Mouse (Mus musculus) heart, embryonic 10.5 days (tissue): ENCODE measurements around the gene Wipi2. TPM values are rescaled to one million over a fixed set of nuclear protein-coding genes. Genes with fewer than 3 reads are reported as not detected.

ENCODE experiments used
- DNase-seq: peaks from one replicate; pipeline ENCODE4 v3.0.0-alpha.2; 2017; ENCODE audit warnings: low spot score
- H3K27ac ChIP-seq: fragments of 300-500 bp; sonication (generic); 2 replicates; pipeline ENCODE4 v1.5.1; 2016; ENCODE audit warnings: mild to moderate bottlenecking
- H3K27me3 ChIP-seq: fragments of 300-500 bp; sonication (generic); 2 replicates; pipeline ENCODE4 v1.6.1; 2016; ENCODE audit warnings: mild to moderate bottlenecking; ENCODE audit not compliant: poor library complexity, insufficient read depth, severe bottlenecking
- H3K36me3 ChIP-seq: fragments of 300-500 bp; sonication (generic); 2 replicates; pipeline ENCODE4 v1.6.1; 2016; ENCODE audit warnings: mild to moderate bottlenecking, moderate library complexity
- H3K4me1 ChIP-seq: fragments of 300-500 bp; sonication (generic); 2 replicates; pipeline ENCODE4 v1.6.1; 2016; ENCODE audit warnings: mild to moderate bottlenecking
- H3K4me3 ChIP-seq: fragments of 300-500 bp; sonication (generic); 2 replicates; pipeline ENCODE4 v1.5.1; 2016; ENCODE audit warnings: mild to moderate bottlenecking, moderate library complexity
- H3K9me3 ChIP-seq: fragments of 300-500 bp; sonication (generic); 2 replicates; pipeline ENCODE4 v1.6.1; 2016; ENCODE audit warnings: mild to moderate bottlenecking, moderate library complexity
- WGBS: fragments of 180-500 bp; shearing (Covaris S2); methylation state at CpG from one replicate; pipeline ENCODE4 v1.1.7; 2016; 5-methylcytosine and 5-hydroxymethylcytosine counted together
- polyA plus RNA-seq: library from polyadenylated mRNA; unstranded; fragments of >200 nt; fragmentation: Nextera tagmentation; extraction: Ambion mirVana; gene quantifications from 2 replicates; pipeline ENCODE4 v1.2.1, GENCODE M21; 2016

Gene Wipi2
- polyA plus RNA-seq, 1 experiment from 2014 or later, result 47.6 TPM

DNA sequence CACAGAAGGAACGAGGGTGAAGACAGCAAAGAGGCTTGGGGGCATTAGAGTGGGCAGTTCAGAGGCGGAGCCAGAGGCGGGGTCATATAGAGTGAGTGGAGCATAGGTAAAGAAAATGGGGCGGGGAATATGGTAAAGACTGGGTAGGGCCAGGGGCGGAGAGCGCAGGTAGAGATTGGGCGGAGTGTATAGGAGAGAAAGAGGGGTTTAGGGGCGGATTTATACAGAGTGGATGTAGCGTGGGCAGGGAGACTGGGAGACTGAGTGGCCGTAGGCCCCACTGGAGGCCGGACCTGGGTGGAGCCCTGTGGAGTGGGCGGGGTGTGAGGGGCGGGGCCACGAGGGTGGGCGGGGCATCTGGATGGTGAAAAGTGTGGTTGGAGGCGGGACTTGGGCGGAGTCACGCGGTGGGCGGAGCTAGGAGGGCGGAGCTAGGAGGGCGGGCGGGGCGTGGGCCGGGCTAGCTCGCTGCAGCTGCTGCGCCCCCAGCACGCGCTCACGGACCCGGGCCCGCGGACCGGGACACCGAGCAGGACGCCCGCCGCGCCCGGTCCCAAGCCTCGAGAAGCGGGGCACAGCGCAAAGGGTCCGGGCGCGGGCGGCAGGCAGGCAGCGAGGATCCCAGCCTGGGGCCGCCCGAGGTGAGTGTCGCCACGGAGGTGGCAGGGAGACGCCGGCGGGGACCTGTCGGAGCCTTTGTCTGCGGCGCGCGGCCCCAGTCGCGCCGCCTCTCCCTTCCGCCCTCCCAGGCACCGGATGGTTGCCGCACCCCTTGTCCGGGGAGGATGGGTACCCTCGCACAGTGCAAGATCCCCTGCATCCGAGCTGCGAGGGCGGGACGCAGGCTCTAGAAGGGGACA lies 74.4 kb downstream of the Wipi2 start:
- Histone ChIP-seq H3K4me3 (peak overlapping the region; percentile 74), H3K27ac (peak overlapping the region; percentile 80), H3K27me3 (peaks cover 64% of the 10 kb centered on the region), H3K36me3 (no peaks in the 10 kb centered on the region), H3K9me3 (no peaks in the 10 kb centered on the region), H3K4me1 (peaks cover 20% of the 10 kb centered on the region)
- peak; percentile 87 for DNase-seq
- under 1% methylated on average over 70 of the region's 72 CpGs for WGBS

DNA sequence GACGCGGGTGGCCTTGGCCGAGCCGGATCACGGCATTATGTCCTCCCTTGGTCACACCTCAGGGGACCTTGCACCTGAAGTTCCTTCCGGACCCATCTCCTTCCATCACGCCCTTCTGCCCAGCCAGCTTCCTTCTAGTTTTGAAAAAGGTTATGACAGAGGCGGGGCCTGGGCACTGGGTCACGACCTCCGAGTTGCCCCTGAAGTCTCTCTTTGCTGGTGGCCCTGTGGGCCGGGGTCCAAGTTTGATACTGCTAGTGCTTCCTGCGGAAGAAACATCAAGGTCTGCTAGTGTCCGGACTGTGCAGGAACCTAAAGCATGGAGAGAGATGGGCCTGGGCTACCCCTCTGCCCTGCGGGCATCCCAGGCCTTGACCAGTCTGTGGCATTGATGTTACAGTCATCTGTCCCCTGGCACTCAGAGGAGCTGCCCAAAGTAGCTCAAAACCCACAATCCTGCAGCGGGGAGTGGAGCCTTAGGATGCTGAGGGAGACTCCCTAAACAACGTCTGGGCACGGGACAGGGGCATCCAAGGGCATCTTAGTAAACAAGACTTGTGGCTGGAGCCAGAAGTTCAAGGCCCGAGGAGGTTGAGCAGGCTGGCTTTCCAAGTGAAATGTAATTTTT lies 75.1 kb downstream of the Wipi2 start:
- peaks cover 64% of the 10 kb centered on the region for H3K27me3 ChIP-seq
- peak overlapping the region; percentile 74 for H3K4me3 ChIP-seq
- no peak for DNase-seq
- H3K36me3 ChIP-seq, result no peaks in the 10 kb centered on the region
- H3K4me1 ChIP-seq, result peaks cover 20% of the 10 kb centered on the region
- WGBS, result 26% methylated on average over 18 of the region's 18 CpGs
- H3K27ac ChIP-seq, result peak overlapping the region; percentile 80
- no peaks in the 10 kb centered on the region for H3K9me3 ChIP-seq

DNA sequence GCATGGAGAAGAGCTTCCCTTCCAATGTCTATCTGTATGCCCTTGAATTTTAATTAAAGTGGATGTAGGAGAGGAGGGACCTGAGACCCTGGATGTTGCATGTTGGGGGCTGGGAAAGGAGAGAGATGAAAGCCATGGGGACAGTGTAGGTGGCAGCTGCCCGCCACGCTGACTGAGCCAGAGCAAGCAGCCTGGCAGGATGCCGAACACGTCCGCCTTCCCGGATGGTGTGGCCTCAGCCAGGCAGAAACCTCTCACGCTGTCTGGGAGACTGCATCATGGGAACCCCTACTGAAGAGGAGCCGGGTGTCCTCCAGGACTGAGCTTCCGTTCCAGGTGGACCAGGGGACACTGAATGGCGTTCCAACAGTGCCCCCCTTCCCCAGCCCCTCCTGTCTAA lies 76.1 kb downstream of the Wipi2 start:
- no peak overlapping the region for H3K4me3 ChIP-seq
- no peaks in the 10 kb centered on the region for H3K9me3 ChIP-seq
- WGBS, result 78% methylated on average over 10 of the region's 10 CpGs
- peaks cover 60% of the 10 kb centered on the region for H3K27me3 ChIP-seq
- no peak for DNase-seq
- H3K27ac ChIP-seq, result no peak overlapping the region
- no peaks in the 10 kb centered on the region for H3K36me3 ChIP-seq
- peaks cover 20% of the 10 kb centered on the region for H3K4me1 ChIP-seq

DNA sequence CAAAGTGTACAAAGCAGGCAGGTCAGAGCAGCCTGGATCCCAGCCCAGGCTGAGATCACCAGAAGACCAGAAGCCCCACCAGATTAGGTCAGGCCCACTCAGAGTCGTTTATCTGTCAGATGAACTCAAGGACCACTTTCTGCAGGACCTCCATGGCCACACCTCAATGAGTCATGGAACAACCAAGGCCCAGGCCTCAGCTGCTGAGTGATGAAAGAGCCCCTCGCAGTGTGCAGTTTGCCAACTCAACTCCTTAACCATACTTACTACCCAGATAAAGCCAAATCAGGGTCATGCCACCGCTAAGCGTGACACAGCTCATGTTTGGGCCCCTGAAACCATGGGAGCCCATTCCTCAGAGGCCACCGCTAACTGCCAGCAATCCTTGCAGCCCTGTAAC lies 80.2 kb downstream of the Wipi2 start:
- Histone ChIP-seq H3K36me3 (no peaks in the 10 kb centered on the region), H3K27ac (no peak overlapping the region), H3K4me3 (no peak overlapping the region), H3K4me1 (peaks cover 3% of the 10 kb centered on the region), H3K9me3 (peaks cover 5% of the 10 kb centered on the region; the same call in 1 of the 2 replicates), H3K27me3 (peaks cover 22% of the 10 kb centered on the region)
- DNase-seq, result no peak
- WGBS, result 73% methylated on average over 5 of the region's 5 CpGs

DNA sequence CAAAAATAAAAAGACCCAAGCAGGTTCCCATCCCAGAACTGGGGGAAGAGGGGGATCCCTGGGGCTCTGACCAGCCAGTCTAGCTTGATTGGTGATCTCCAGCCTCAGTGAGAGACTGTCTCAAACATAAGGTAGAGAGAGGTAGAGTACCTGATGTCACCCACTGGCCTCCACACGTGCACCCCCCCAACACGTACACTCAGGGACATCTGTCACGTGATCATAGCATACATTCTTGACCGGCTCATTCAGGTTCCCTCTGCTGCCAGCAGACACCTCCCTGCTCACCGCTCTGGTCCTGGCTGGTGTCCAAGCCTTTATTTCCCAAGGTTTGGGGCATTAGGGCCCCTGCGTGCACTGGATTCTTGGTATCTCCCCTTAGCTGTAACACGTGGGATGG lies 81.9 kb downstream of the Wipi2 start:
- Histone ChIP-seq H3K36me3 (no peaks in the 10 kb centered on the region), H3K27ac (no peak overlapping the region), H3K27me3 (peaks cover 4% of the 10 kb centered on the region; the same call in 1 of the 2 replicates), H3K4me3 (no peak overlapping the region), H3K4me1 (no peaks in the 10 kb centered on the region), H3K9me3 (peaks cover 5% of the 10 kb centered on the region; the same call in 1 of the 2 replicates)
- no peak for DNase-seq
- WGBS, result 81% methylated on average over 7 of the region's 7 CpGs

DNA sequence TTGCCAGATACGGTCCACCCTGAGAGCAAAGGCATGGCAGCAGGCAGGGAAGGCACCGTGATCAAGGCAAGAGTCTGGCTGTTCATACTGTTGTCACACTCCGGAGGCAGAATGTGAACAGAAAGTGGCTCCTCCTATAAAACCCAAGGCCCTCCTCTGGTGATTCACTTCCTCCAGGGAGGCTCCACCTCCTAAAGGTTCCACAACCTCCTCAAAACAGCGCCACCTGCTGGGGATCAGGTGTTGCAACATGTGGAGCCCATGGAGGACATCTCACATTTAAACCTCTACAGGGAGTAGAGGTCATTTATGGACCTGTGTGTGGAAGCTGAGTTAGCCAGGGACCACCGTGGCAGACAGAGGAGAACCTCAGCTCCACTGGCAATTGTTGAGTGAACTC lies 84.9 kb downstream of the Wipi2 start:
- H3K27ac ChIP-seq, result no peak overlapping the region
- no peak for DNase-seq
- H3K36me3 ChIP-seq, result no peaks in the 10 kb centered on the region
- H3K4me3 ChIP-seq, result no peak overlapping the region
- peaks cover 9% of the 10 kb centered on the region; the same call in 1 of the 2 replicates for H3K27me3 ChIP-seq
- peaks cover 5% of the 10 kb centered on the region; the same call in 1 of the 2 replicates for H3K9me3 ChIP-seq
- 82% methylated on average over 5 of the region's 5 CpGs for WGBS
- 0 out of 2 replicates have a peak, but pooled peaks cover 7% of the 10 kb centered on the region for H3K4me1 ChIP-seq

DNA sequence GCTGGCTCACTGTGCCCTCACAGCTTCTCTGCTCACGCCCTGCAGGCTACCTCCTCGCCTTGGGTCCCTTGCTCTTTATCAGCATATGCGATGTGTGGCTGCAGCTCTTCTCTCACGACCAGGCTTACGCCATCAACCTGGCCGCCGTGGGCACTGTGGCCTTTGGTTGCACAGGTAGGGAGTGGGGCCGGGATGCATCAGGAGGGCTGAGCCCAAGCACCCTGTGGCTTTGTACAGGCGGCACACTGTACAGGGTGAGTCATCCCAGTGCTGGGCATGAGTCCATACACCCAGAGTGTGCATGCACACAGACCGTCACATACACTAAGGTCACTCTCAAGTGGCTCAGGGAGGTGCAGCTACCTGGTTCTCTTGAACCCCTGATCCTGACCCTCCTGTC lies 86.5 kb downstream of the Wipi2 start:
- Histone ChIP-seq H3K27ac (no peak overlapping the region), H3K9me3 (peaks cover 5% of the 10 kb centered on the region; the same call in 1 of the 2 replicates), H3K4me3 (no peak overlapping the region), H3K4me1 (peaks cover 17% of the 10 kb centered on the region), H3K27me3 (peaks cover 12% of the 10 kb centered on the region; the same call in 1 of the 2 replicates), H3K36me3 (no peaks in the 10 kb centered on the region)
- no peak for DNase-seq
- 79% methylated on average over 10 of the region's 10 CpGs for WGBS

DNA sequence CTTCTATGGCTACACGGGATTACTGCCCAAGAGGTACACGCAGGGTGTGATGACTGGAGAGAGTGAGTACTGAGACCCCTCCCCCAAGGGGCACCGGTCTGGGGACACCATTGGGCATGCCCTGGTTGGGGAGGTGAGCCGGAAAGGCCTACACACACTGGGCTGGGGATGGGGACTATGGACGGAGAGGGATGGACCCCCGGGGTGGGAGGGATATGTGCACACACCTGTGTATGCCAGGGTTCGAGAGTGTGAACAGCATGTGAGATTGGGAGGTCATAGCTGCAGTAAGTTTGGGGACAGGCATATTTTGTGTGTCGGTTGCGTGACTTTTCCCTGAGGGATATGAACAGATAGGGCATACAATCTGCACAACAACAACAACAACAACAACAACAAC lies 87.6 kb downstream of the Wipi2 start:
- Histone ChIP-seq H3K4me3 (no peak overlapping the region), H3K9me3 (peaks cover 5% of the 10 kb centered on the region; the same call in 1 of the 2 replicates), H3K36me3 (no peaks in the 10 kb centered on the region), H3K27ac (no peak overlapping the region), H3K4me1 (peaks cover 19% of the 10 kb centered on the region), H3K27me3 (peaks cover 12% of the 10 kb centered on the region; the same call in 1 of the 2 replicates)
- no peak for DNase-seq
- 80% methylated on average over 9 of the region's 9 CpGs for WGBS

DNA sequence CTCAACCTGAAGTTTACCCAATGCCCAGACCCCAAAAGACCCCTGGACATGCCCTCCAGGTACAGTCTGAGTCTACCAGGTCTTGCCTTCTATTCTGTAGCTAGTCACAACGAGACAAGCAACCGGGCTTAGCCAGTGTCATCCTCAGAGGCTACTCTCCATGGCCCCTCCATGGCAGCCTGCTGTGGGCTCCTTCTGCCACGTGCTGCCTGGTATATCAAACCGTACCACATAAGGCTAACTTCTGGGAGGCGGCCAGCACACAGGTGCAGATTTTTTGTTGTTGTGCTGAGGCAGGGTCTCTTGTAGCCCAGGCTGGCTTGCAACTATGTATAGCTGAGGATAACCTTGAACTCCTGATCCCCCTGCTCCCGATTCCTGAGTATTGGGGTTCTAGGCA lies 88.6 kb downstream of the Wipi2 start:
- DNase-seq, result no peak
- peaks cover 12% of the 10 kb centered on the region; the same call in 1 of the 2 replicates for H3K27me3 ChIP-seq
- H3K36me3 ChIP-seq, result 0 out of 2 replicates have a peak, but pooled peaks cover under 1% of the 10 kb centered on the region
- no peak overlapping the region for H3K27ac ChIP-seq
- no peak overlapping the region for H3K4me3 ChIP-seq
- peaks cover 19% of the 10 kb centered on the region for H3K4me1 ChIP-seq
- 82% methylated on average over 6 of the region's 6 CpGs for WGBS
- H3K9me3 ChIP-seq, result peaks cover 5% of the 10 kb centered on the region; the same call in 1 of the 2 replicates

DNA sequence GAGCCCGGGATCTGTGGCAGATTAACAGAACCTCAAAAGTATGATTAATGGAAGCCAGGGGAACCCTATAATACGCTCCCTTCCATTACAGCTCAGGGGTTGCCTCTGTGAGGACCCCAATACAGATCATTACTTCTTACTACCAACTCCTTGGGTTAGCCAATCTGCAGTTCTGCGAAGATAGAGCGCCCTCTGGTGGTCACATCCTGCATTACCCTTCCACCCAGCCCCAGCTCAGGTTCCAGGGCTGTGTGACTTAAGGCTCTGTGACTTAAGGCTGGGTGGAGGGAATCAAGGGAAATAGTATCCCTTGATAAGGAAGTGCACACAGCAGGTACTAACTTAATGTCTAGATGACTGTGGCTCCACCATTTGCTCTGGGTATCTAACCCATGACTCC lies 90.5 kb downstream of the Wipi2 start:
- peak; percentile 88 for DNase-seq
- Histone ChIP-seq H3K4me3 (peak overlapping the region; percentile 31), H3K9me3 (no peaks in the 10 kb centered on the region), H3K27me3 (peaks cover 12% of the 10 kb centered on the region; the same call in 1 of the 2 replicates), H3K36me3 (0 out of 2 replicates have a peak, but pooled peaks cover 4% of the 10 kb centered on the region), H3K4me1 (peaks cover 33% of the 10 kb centered on the region), H3K27ac (no peak overlapping the region)
- WGBS, result 19% methylated on average over 4 of the region's 4 CpGs

DNA sequence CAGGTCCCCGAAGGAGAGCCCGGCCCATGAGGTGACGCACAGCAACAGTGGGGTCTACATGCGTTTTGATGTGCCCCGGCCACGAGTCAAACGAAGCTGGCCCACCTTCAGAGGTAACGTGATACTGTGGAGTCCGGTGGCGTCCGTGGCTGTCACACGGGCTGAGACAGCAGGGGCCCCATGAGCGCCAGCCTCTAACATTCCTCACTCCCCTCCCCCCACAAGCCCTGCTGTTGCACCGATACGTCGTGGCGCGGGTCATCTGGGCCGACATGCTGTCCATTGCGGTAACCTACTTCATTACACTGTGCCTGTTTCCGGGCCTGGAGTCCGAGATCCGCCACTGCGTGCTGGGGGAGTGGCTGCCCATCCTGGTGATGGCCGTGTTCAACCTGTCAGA lies 91.0 kb downstream of the Wipi2 start:
- Histone ChIP-seq H3K4me3 (peak overlapping the region; percentile 31), H3K27me3 (peaks cover 12% of the 10 kb centered on the region; the same call in 1 of the 2 replicates), H3K9me3 (no peaks in the 10 kb centered on the region), H3K36me3 (0 out of 2 replicates have a peak, but pooled peaks cover 4% of the 10 kb centered on the region), H3K27ac (no peak overlapping the region; the same call in 1 of the 2 replicates), H3K4me1 (peaks cover 34% of the 10 kb centered on the region)
- WGBS, result 50% methylated on average over 25 of the region's 25 CpGs
- no peak for DNase-seq

DNA sequence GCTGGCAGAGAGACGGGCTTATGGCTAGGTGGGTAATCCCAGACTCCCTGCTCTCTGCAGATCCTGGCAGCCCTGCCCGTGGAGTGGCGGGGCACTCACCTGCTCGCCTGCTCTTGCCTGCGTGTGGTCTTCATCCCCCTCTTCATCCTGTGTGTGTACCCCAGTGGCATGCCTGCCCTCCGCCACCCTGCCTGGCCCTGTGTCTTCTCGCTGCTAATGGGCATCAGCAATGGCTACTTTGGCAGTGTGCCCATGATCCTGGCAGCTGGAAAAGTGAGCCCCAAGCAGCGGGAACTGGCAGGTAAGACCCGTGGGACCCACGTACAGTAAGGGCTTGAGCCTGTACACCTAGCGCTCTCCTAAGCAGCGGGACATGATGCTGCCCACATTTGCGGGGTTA lies 92.4 kb downstream of the Wipi2 start:
- DNase-seq, result no peak
- H3K36me3 ChIP-seq, result 0 out of 2 replicates have a peak, but pooled peaks cover 6% of the 10 kb centered on the region
- no peak overlapping the region for H3K27ac ChIP-seq
- 82% methylated on average over 13 of the region's 13 CpGs for WGBS
- no peak overlapping the region for H3K4me3 ChIP-seq
- H3K27me3 ChIP-seq, result peaks cover 12% of the 10 kb centered on the region; the same call in 1 of the 2 replicates
- peaks cover 42% of the 10 kb centered on the region for H3K4me1 ChIP-seq
- H3K9me3 ChIP-seq, result no peaks in the 10 kb centered on the region
